Comparison of ENCODE assay signal across 9 mouse cellular contexts in genomic region chr11:70615516-70616093, GRCm38 (mm10). TPM values are rescaled to one million over a fixed set of nuclear protein-coding genes. Genes with fewer than 3 reads are reported as not detected.
DNase-seq lines count a peak whose midpoint lies in the region; ATAC-seq lines count a peak whose summit lies in the region.
"Had no signal": no experiment of that assay in that cellular context is flagged by ENCODE, and none has a peak within 500 bp of the region (broad histone marks: within the 10 kb centered on the region; RNA-seq: fewer than 3 reads in every experiment).

Gene 4930544D05Rik, plus strand, starts transcription at chr11:70615848.

- H3K9me3 ChIP-seq in hindbrain, embryonic 16.5 days (ENCODE audit: control insufficient read depth, low read length): no peaks in the 10 kb centered on the region
- no peaks in the 10 kb centered on the region for H3K9me3 ChIP-seq in midbrain, embryonic 15.5 days

- peak within 1 kb of the TSS; percentile 9 for H3K4me3 ChIP-seq in hindbrain, embryonic 16.5 days (ENCODE audit: low read length)
- H3K4me3 ChIP-seq in midbrain, embryonic 15.5 days: peak within 1 kb of the TSS; percentile 17; the same call in 1 of the 2 replicates

- DNase-seq in left cerebral cortex, postnatal 4 days: peak; percentile 31
- no peak for DNase-seq in left cerebral cortex, adult 18-20 months (ENCODE audit: low spot score in 2 of 2)
- no peak for DNase-seq in layer of hippocampus, postnatal 25 days (ENCODE audit: extremely low spot score in 1 of 2, low spot score in 1 of 2)
- DNase-seq in MN1 (ENCODE audit: low spot score): no peak
- no peak for DNase-seq in layer of hippocampus, adult 18-20 months (ENCODE audit: low spot score in 2 of 2)

- ATAC-seq in common myeloid progenitor, adult 5-6 weeks (replicated peaks; ENCODE audit: low read depth, poor library complexity, severe bottlenecking): peak; percentile 23
- no peak for ATAC-seq in hindbrain, embryonic 16.5 days
- ATAC-seq in midbrain, embryonic 15.5 days (replicated peaks): no peak

- no peak within 1 kb of the TSS for H3K27ac ChIP-seq in hindbrain, embryonic 16.5 days (ENCODE audit: low read depth, low read length)
- H3K27ac ChIP-seq in midbrain, embryonic 15.5 days: no peak within 1 kb of the TSS

- H3K4me1 ChIP-seq in hindbrain, embryonic 16.5 days (ENCODE audit: control insufficient read depth, insufficient read depth, low read depth, low read length): peaks cover 9% of the 10 kb centered on the region
- peaks cover 11% of the 10 kb centered on the region for H3K4me1 ChIP-seq in midbrain, embryonic 15.5 days

- H3K9ac ChIP-seq in hindbrain, embryonic 16.5 days (ENCODE audit: low read depth, low read length): peak within 1 kb of the TSS; percentile 49
- H3K9ac ChIP-seq in midbrain, embryonic 15.5 days: no peak within 1 kb of the TSS

- WGBS in hindbrain, embryonic 16.5 days: 19% methylated on average over 21 of the region's 21 CpGs
- 14% methylated on average over 21 of the region's 21 CpGs for WGBS in midbrain, embryonic 15.5 days

- peak within 1 kb of the TSS; percentile 55 for H3K4me2 ChIP-seq in hindbrain, embryonic 16.5 days (ENCODE audit: low read length)
- peak within 1 kb of the TSS; percentile 45 for H3K4me2 ChIP-seq in midbrain, embryonic 15.5 days

- intact Hi-C loops in left cerebral cortex, postnatal 4 days (cut with DNase I): loop anchor here (10.0 kb wide), 1 partner anchor 139 kb away; no protein-coding TSS in a partner anchor

- no peaks in the 10 kb centered on the region for H3K27me3 ChIP-seq in hindbrain, embryonic 16.5 days (replicated peaks; ENCODE audit: control insufficient read depth, insufficient read depth, low read length)
- H3K27me3 ChIP-seq in midbrain, embryonic 15.5 days (replicated peaks): peaks cover 8% of the 10 kb centered on the region; the same call in 1 of the 2 replicates

- H3K36me3 ChIP-seq in hindbrain, embryonic 16.5 days (ENCODE audit: control insufficient read depth, insufficient read depth, low read length): peaks cover 13% of the 10 kb centered on the region
- peaks cover 13% of the 10 kb centered on the region; the same call in 1 of the 2 replicates for H3K36me3 ChIP-seq in midbrain, embryonic 15.5 days (replicated peaks)

RNA-seq across cellular contexts. Expression of gene 4930544D05Rik, which starts in this region (rescaled TPM):
- total RNA-seq in left cerebral cortex, postnatal 4 days (2021): not detected
- total RNA-seq in left cerebral cortex, adult 18-20 months (2021): under 1 TPM in 1 of 2 experiments, not detected in 1; 0.65 TPM
- total RNA-seq in common myeloid progenitor, adult 5-6 weeks (2017): not detected in 2 replicates
- polyA plus RNA-seq in hindbrain, embryonic 16.5 days (2015; fragmentation: Nextera tagmentation; extraction: Ambion mirVana): not detected in 2 replicates
- polyA plus RNA-seq in midbrain, embryonic 15.5 days (2015; fragmentation: Nextera tagmentation; extraction: Ambion mirVana): not detected in 2 replicates
- total RNA-seq in layer of hippocampus, postnatal 25 days (2021): under 1 TPM in 1 of 2 experiments, not detected in 1; 0.66 TPM
- total RNA-seq in layer of hippocampus, adult 18-20 months (2021): under 1 TPM; 0.58 to 0.77 TPM
- polyA plus RNA-seq: cortical plate, adult 2 months had no signal

Comparison
In these comparisons a context has a peak if more than half of its experiments do, and no peak if none do; other contexts are left out.
1. Peak in DNase-seq in left cerebral cortex, postnatal 4 days; RNA of the gene not detected or under 1 TPM.
2. Peak in ATAC-seq in common myeloid progenitor, adult 5-6 weeks; RNA of the gene not detected or under 1 TPM.